Mouse (Mus musculus) heart, adult 10 weeks (tissue): Measurements from ENCODE around the gene Sass6. TPM values are rescaled to one million over a fixed set of nuclear protein-coding genes. Genes with fewer than 3 reads are reported as not detected.

ENCODE experiments used
- polyA plus RNA-seq: library from polyadenylated mRNA; stranded (reverse); fragments of 350-450 nt; fragmentation: Illumina TruSeq; extraction: RNeasy Lipid Tissue Mini Kit (QIAGEN cat#74804); gene quantifications from one replicate; pipeline ENCODE4 v1.2.3, GENCODE M21; 2014; ENCODE audit warnings: low read depth, low replicate concordance

Gene Sass6
- polyA plus RNA-seq = 1.8 TPM

GRCm38 (mm10) chr3:116594728-116595602 lies at the start of gene Sass6:
Gene Sass6, plus strand, starts transcription at chr3:116594982.

GRCm38 (mm10) chr3:116562408-116563094 lies 32.2 kb upstream of the Sass6 start, which contains the start of gene Lrrc39:
Gene Lrrc39, plus strand, starts transcription at chr3:116562973.

DNA sequence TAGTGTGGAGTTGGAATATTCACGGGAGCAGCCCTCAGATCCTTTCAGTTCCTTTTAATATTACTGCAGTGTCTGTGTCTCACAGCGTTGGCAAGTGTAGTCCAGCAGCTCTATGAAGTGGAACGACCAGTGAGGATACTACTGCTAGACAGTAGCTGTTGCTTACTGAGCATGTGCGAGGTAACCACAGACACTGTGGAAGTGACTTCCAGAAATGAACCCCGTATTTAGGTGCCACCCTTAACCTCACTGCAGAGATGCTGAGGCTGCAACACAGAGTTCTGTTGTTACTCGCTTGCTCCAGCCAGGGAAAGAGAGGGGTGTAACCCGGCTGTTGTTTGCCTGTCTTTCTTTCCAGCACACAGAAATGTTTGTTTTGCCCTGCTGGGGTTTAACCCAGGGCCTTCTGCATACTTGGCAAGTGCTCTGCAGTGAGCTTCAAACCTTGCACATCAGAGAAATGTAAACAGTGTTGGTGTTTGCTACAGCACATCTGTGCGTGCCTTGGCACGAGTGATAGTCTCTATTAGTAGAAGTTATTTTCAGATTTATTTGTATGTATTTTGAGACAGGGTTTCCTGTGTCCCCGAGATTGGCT lies 19.6 kb downstream of the Sass6 start, which contains the start of gene Trmt13:
TSS of gene Trmt13 (minus strand) at position 293 of the 598 bp plus-strand sequence.

GRCm38 (mm10) chr3:116662463-116662863 lies 67.7 kb downstream of the Sass6 start, which contains the start of gene Mfsd14a:
Gene Mfsd14a, minus strand, starts transcription at chr3:116662677.

Other genes starting within 250 kb of the Sass6 start
- 2.9 TPM for gene Cdc14a, start 170.9 kb upstream of the Sass6 start, polyA plus RNA-seq
- gene Rtca, start 86.8 kb upstream of the Sass6 start, polyA plus RNA-seq = 19.4 TPM
- 66.1 TPM for gene Dbt, start 81.9 kb upstream of the Sass6 start, polyA plus RNA-seq
- 93.1 TPM for gene Lrrc39, start 32.0 kb upstream of the Sass6 start, polyA plus RNA-seq
- 8.4 TPM for gene Trmt13, start 19.6 kb downstream of the Sass6 start, polyA plus RNA-seq
- gene Mfsd14a, start 67.7 kb downstream of the Sass6 start, polyA plus RNA-seq = 22.6 TPM
- gene Gm43191, start 86.3 kb downstream of the Sass6 start, polyA plus RNA-seq = not detected
- 11.2 TPM for gene Slc35a3, start 117.8 kb downstream of the Sass6 start, polyA plus RNA-seq
- 106 TPM for gene Agl, start 213.2 kb downstream of the Sass6 start, polyA plus RNA-seq